Mouse (Mus musculus) NIH3T3 (cell line): ENCODE measurements around the gene Tinf2.

ENCODE experiments used
- DNase-seq: peaks from one replicate; pipeline ENCODE4 v3.0.0-alpha.2; 2012; ENCODE audit warnings: low read depth

Tinf2 gene

GRCm38 (mm10) chr14:55635523-55636007, 46.1 kb downstream of the Tinf2 start, which contains the start of gene Ipo4:
Ipo4 (minus strand) TSS chr14:55635957.
- peak; percentile 90 for DNase-seq

- DNase-seq: peak; percentile 55
Observed at GRCm38 (mm10) chr14:55634874-55635522, 46.6 kb downstream of the Tinf2 start.

- peak; percentile 67 for DNase-seq
Observed at GRCm38 (mm10) chr14:55629312-55629711, 52.3 kb downstream of the Tinf2 start.

- no peak for DNase-seq
Observed at GRCm38 (mm10) chr14:55628077-55628827, 53.4 kb downstream of the Tinf2 start.
